Mouse (Mus musculus): ENCODE measurements around the gene Rnf150.
"Not testable (repeated sequence)": the region's sequence is repeated elsewhere in the genome, so short reads cannot be mapped to it uniquely, and the experiment has no call there.

The Rnf150 gene

GRCm38 (mm10) chr8:83081266-83081665 lies 218.1 kb downstream of the Rnf150 start:
- no peak for DNase-seq

- DNase-seq = not testable (repeated sequence)
Measured at GRCm38 (mm10) chr8:83081806-83082205, 218.7 kb downstream of the Rnf150 start.

GRCm38 (mm10) chr8:83082251-83082650 lies 219.1 kb downstream of the Rnf150 start:
- DNase-seq = no peak

- no peak for DNase-seq
Measured at GRCm38 (mm10) chr8:83083452-83083851, 220.3 kb downstream of the Rnf150 start.

- no peak for DNase-seq
Measured at GRCm38 (mm10) chr8:83085581-83085980, 222.4 kb downstream of the Rnf150 start.

GRCm38 (mm10) chr8:83086625-83087024 lies 223.5 kb downstream of the Rnf150 start:
- DNase-seq = no peak

GRCm38 (mm10) chr8:83087604-83088003 lies 224.4 kb downstream of the Rnf150 start:
- no peak for DNase-seq

GRCm38 (mm10) chr8:83088156-83088555 lies 225.0 kb downstream of the Rnf150 start:
- DNase-seq = no peak

- peak; percentile 93 for DNase-seq
Measured at GRCm38 (mm10) chr8:83089336-83089986, 226.3 kb downstream of the Rnf150 start.

- DNase-seq = no peak
Measured at GRCm38 (mm10) chr8:83090446-83090845, 227.3 kb downstream of the Rnf150 start.

GRCm38 (mm10) chr8:83100041-83100440 lies 236.9 kb downstream of the Rnf150 start:
- no peak for DNase-seq

- no peak for DNase-seq
Measured at GRCm38 (mm10) chr8:83102957-83103510, 239.9 kb downstream of the Rnf150 start.

GRCm38 (mm10) chr8:83103968-83104367 lies 240.8 kb downstream of the Rnf150 start:
- no peak for DNase-seq

- no peak for DNase-seq
Measured at GRCm38 (mm10) chr8:83109756-83110155, 246.6 kb downstream of the Rnf150 start.

- no peak for DNase-seq
Measured at GRCm38 (mm10) chr8:83110177-83110576, 247.0 kb downstream of the Rnf150 start.

- DNase-seq = no peak
Measured at GRCm38 (mm10) chr8:83135086-83135485, 271.9 kb downstream of the Rnf150 start.

GRCm38 (mm10) chr8:83140068-83140467 lies 276.9 kb downstream of the Rnf150 start:
- no peak for DNase-seq

GRCm38 (mm10) chr8:83140701-83141111 lies 277.6 kb downstream of the Rnf150 start:
- no peak for DNase-seq
